In genomic region chr4:99342521-99342965, GRCm38 (mm10) we compare ENCODE assay signal across 9 mouse cellular contexts. TPM values are rescaled to one million over a fixed set of nuclear protein-coding genes. Genes with fewer than 3 reads are reported as not detected.
DNase-seq lines count a peak whose midpoint lies in the region; ATAC-seq and TF ChIP-seq lines count a peak whose summit lies in the region.
"Had no signal": no experiment of that assay in that cellular context is flagged by ENCODE, and none has a peak within 500 bp of the region (broad histone marks: within the 10 kb centered on the region; RNA-seq: fewer than 3 reads in every experiment).

No protein-coding gene starts in this region.

- 0 out of 2 replicates have a peak, but pooled peaks cover 3% of the 10 kb centered on the region for H3K27me3 ChIP-seq in limb, embryonic 13.5 days

- no peak for TF ChIP-seq POLR2A in bone marrow, adult 2 months (IDR thresholded peaks at IDR 0.05; ENCODE audit: borderline replicate concordance, control insufficient read depth, low read depth, low read length)

- no peak overlapping the region for H3K27ac ChIP-seq in bone marrow, adult 2 months (ENCODE audit: control insufficient read depth, insufficient read depth, low read depth, low read length, poor library complexity)
- no peak overlapping the region for H3K27ac ChIP-seq in limb, embryonic 13.5 days
- H3K27ac ChIP-seq: macrophage had no signal

- WGBS in bone marrow, adult 2 months = 58% methylated on average over 4 of the region's 4 CpGs
- 38% methylated on average over 4 of the region's 4 CpGs for WGBS in limb, embryonic 13.5 days

- 0 out of 2 replicates have a peak, but pooled peaks have one; percentile 28 for ATAC-seq in cerebellum, adult (ENCODE audit: insufficient number of reproducible peaks, low FRiP score, low TSS enrichment)
- ATAC-seq in limb, embryonic 13.5 days (ENCODE audit: low FRiP score, low read depth) = peak; percentile 54; the same call in 1 of the 2 replicates

- no peaks in the 10 kb centered on the region for H3K4me1 ChIP-seq in bone marrow, adult 2 months (ENCODE audit: control insufficient read depth, insufficient read depth, low read length)
- H3K4me1 ChIP-seq in limb, embryonic 13.5 days = no peaks in the 10 kb centered on the region

- H3K4me2 ChIP-seq in limb, embryonic 13.5 days (replicated peaks) = no peak overlapping the region

- H3K9me3 ChIP-seq in limb, embryonic 13.5 days = no peaks in the 10 kb centered on the region

- intact Hi-C loops in left cerebral cortex, postnatal 10 days (cut with DNase I) = no loop called here

- H3K9ac ChIP-seq in limb, embryonic 13.5 days = no peak overlapping the region

- DNase-seq in cerebellum, adult 11 months = no peak
- peak; percentile 19 to 33 for DNase-seq in left cerebral cortex, adult 18-20 months (ENCODE audit: low spot score in 2 of 2)
- no peak for DNase-seq in left cerebral cortex, postnatal 10 days (ENCODE audit: extremely low spot score in 1 of 2, low spot score in 2 of 2)
- DNase-seq in urinary bladder, postnatal 10 days (ENCODE audit: low spot score) = no peak
- no peak for DNase-seq in cerebellum, postnatal 36 days

- H3K36me3 ChIP-seq in limb, embryonic 13.5 days = no peaks in the 10 kb centered on the region

- peak; percentile 20; the same call in 1 of the 2 replicates for TF ChIP-seq CTCF in bone marrow, adult 2 months (IDR thresholded peaks at IDR 0.05; ENCODE audit: control insufficient read depth, insufficient read depth, low read length)

- H3K4me3 ChIP-seq in bone marrow, adult 2 months (replicated peaks; ENCODE audit: control insufficient read depth, low read depth, low read length) = no peak overlapping the region
- H3K4me3 ChIP-seq in limb, embryonic 13.5 days = no peak overlapping the region

RNA-seq across cellular contexts. Expression of gene Gm12689, which starts 46.8 kb away (rescaled TPM):
- total RNA-seq in left cerebral cortex, adult 18-20 months (2021) = under 1 TPM; 0.28 to 0.59 TPM
- total RNA-seq in left cerebral cortex, postnatal 10 days (2021) = under 1 TPM; 0.41 to 0.69 TPM
- 1.4 and 2.6 TPM in 2 replicates for polyA plus RNA-seq in bone marrow, adult 2 months (2011; ENCODE audit: insufficient read depth, insufficient read length, low replicate concordance, missing spikeins)
- polyA plus RNA-seq in limb, embryonic 13.5 days (2015; fragmentation: Nextera tagmentation; extraction: Ambion mirVana) = 0.18 and 0.31 TPM in 2 replicates

Comparison
In these comparisons a context has a peak if more than half of its experiments do, and no peak if none do; other contexts are left out.
1. DNase-seq: peak in left cerebral cortex, adult 18-20 months (2 of 2); none in cerebellum, adult 11 months (single experiment), left cerebral cortex, postnatal 10 days (0 of 2), urinary bladder, postnatal 10 days (single experiment) and cerebellum, postnatal 36 days (0 of 2).